Mouse (Mus musculus) spleen, embryonic (tissue): ENCODE data around the gene Wdtc1.

Experiments
- CTCF ChIA-PET: fragments of 350-600 bp; sonication (Branson Sonifier 250); formaldehyde crosslinking; loops from one replicate; lab custom pipeline; 2022; lab: Charles Lee

Wdtc1 gene

DNA sequence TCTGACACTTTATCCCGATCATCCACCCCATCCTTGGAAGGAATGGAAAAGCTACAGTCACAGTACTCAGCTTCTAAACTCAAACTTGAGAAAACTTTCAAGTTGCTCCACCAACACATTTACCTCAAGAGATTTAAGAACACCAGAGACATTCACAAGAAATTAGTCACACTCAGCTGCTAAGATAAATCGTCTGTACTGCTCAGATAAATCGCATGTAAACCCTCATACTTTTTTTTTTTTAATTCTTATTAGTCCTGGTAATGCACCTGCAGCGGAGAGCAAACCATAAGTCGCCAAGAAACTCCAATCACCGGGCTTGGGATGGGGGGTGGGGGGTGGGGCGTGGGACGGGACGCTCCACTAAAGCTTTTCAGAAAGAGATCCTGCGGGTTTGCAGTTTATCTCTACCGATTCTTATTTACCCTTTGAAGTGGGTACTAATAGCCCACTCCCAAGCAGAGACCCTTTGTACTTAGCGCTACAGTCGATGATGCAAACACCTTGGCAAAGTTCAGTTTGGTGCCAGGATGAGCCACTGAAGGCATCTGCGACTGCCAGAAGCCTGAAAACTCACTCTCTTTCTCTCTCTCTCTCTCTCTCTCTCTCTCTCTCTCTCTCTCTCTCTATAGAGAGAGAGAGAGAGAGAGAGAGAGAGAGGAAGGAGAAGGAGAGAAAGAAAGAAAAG is 15.3 kb downstream of the Wdtc1 start:
- CTCF ChIA-PET = no interaction called here

DNA sequence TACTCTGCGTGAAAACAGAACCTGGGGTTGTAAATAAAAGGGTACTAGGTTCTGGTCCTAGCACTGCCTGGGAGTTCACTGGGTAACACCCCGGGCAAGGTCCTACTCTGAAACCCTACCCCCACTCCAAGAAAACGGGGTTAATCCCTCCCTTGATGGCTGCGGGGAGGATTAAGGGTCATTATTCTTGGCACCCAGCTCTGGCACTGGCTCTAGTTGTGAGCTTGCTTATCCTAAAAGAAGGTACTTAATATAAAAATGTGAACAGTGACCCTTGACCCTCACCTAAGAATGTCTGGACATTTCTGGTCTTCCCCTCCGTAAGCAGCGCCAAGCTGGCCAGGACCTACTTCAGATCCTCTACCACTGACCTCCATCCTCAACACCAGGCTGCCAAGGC is 20.0 kb downstream of the Wdtc1 start:
- CTCF ChIA-PET = no interaction called here

DNA sequence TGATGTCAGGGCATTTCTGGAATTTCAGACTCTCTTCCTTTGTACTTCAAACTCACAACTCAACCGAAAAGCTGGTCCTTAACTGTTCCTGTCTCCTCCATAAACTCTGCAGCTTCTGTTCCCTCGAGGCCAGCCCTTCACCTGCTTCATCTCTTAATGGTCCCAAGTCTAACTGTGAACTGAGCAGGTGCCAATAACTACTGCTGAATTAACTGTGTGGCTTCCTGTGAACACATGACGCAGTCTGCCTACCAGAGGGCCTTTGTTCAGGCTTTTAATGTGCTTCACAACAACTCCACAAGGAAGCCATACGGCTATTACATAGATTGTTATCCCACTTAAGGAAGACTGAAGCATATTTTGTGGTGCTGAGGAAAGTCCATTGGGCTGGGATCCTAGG is 23.0 kb downstream of the Wdtc1 start:
- CTCF ChIA-PET = interaction anchor here (0.5 to 0.6 kb wide), 2 partner anchors 114 to 397 kb away, joined by 3 to 6 read pairs; no protein-coding TSS in a partner anchor

DNA sequence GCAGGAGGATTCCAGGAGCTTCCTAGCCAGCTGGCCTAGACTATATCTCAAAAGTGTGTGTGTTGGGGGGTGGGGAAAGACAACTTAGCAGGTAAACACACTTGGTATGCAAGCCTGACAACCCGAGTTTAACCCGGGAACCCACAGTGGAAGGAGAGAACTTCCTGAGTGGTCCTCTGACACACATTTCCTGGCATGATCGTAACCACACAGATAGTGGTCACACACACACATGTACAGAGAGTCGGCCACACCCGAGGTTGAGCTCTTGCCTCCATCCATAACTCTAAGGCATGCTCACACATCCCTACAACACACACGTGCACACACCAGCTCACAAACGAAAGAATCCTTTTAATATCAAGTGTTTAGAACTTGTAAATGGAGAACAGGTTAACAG is 25.2 kb downstream of the Wdtc1 start:
- CTCF ChIA-PET = no interaction called here

DNA sequence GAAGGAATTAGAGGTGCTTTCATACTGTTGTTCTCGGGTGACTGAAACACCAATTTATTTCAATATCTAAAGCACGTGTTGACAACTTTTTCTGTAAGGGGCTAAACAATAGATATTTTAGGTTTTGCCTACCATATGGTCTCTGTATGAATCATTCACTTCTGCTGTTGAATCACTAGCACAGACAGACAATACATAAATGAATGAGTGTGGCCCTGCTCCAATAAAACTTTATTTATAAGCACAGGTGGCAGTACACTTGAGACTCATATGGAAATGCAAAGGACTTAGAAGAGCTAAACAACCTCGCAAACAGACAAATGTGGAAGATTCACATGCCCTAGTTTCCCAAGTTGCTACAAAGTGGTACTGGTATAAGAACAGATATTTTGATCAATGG is 33.6 kb downstream of the Wdtc1 start:
- CTCF ChIA-PET = interaction anchor here (0.7 kb wide), 1 partner anchor 43 kb away, joined by 3 read pairs; no protein-coding TSS in a partner anchor

DNA sequence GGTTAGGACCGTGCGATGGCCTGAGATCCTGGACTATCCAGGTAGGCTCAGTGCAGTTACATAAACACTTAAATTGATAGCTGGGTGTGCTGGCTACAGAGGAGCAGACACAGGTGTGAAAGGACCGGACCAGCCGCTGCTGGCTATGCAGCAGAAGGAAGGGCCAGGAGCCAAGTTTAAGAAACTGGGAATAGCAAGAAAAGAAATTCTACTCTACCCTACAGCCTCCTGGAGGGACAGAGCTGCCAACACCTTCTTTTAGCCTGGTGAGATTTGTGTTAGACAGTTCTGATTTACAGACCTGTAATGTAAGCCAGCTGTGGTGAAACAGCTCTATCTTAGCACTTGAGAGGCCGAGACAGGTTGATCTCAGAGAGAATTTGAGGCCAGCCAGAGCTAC is 37.3 kb downstream of the Wdtc1 start:
- CTCF ChIA-PET = no interaction called here

DNA sequence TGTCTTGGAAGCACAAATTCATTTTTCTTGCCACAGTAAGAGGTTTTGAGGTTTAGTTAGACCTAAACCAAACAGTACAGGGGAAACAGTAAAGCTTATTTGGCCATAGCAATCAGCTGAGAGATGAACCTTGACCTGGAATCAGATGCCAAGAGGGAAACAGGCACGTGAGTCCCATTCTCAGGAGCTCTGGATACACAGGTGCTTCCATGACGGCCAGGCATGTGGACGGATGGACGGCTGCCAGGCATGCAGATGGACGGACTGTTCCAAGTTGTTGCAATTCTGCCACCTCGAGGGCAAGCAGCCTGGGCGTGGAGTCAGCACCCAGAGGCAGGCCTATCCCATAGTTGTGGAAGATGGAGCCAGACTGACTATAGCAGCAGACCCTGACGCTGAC is 38.4 kb downstream of the Wdtc1 start:
- CTCF ChIA-PET = no interaction called here

DNA sequence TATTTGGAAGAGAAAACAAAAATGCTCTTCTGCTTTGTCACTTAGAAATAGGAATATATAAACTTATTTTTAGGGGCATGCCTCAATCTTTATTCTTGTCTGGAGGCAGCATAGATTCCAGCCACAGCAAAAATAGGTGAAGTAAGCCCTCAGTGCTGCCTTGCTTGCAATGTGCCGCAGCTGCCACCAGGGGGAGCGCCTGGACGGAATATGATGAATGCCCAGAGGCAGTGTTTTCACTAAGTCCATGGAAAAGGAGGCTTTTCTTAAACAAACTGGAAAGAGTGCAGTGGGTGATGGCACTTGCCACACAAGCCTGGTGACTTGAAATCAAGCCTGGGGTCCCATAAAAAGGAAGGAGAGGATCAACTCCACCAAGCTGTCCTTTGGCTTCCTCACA is 43.3 kb downstream of the Wdtc1 start:
- CTCF ChIA-PET = interaction anchor here (0.6 kb wide), 1 partner anchor 72 kb away, joined by 3 read pairs; no protein-coding TSS in a partner anchor

DNA sequence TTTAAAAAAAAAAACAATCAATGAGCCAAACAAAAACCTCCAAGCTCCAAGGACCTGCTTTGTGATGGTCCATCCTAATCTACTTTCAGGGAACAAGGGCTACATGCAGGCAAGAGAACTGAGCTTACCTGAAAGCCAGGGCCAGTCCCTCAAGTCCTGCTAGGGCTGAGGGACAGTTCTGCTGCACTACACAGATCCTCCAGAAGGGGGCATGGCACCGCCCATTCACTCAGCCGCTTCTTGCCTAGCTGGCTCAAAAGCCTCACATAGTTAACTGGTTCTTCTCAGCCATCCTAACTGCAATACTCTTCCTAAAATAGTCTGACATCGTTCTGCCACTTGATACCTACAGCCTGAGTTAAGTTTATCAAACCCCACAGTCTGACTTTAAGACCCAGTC is 46.0 kb downstream of the Wdtc1 start:
- CTCF ChIA-PET = interaction anchor here (0.7 kb wide), 1 partner anchor 67 kb away, joined by 4 read pairs; no protein-coding TSS in a partner anchor

DNA sequence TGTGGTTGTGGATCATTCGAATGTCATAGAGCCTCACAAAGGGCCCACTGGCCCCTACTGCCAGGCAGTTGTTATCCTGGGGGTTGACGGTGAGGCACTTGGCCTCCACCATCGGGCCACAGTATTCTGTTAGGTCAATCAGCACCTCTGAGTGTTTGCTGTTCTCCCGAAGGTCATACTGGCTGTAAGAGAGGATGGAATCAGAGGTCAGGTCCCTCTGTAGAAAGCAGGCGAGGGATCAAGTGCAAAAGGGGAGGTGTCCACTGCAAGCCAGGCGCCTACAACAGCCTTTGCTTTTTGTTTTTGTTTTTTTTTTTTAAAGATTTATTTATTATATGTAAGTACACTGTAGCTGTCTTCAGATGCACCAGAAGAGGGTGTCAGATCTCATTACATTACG is 47.5 kb downstream of the Wdtc1 start:
- CTCF ChIA-PET = no interaction called here

DNA sequence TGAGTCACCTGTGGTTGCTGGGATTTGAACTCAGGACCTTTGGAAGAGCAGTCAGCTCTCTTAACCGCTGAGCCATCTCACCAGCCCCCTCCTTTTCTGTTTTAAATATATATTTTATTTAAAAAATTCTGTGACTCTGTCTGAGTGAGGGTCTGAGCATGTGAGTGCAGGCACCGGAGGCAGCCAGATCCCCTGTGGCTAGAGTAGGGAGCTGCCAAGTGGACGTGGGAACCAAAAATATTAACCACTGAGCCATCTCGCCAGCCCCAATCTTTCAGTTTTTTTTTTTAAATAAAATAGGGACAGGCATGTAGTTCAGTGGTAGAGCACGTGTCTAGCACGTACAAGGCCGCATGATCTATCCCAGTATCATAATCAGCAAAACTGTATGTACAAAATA is 48.5 kb downstream of the Wdtc1 start:
- CTCF ChIA-PET = interaction anchor here (0.7 kb wide), 2 partner anchors 172 to 328 kb away, joined by 3 to 4 read pairs; no protein-coding TSS in a partner anchor

DNA sequence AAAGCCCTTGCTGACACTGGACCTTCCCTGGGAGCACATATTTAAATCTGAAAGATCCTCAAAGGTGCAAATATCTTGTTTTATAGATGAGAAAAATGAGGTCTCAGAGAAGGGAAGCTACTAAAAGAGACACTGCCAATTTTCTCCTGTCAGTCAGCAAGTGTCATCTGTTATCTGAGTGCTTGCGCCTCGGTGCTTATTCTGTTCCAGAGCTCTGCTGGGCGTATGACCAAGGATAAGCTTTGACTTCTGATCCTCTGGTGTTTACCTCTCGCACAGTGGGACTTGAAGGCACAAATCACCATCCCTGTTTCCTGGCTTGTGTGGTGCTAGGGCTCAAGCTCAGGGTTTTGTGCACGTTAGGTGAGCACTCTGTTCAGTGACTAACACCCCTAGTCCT is 50.6 kb downstream of the Wdtc1 start:
- CTCF ChIA-PET = no interaction called here

DNA sequence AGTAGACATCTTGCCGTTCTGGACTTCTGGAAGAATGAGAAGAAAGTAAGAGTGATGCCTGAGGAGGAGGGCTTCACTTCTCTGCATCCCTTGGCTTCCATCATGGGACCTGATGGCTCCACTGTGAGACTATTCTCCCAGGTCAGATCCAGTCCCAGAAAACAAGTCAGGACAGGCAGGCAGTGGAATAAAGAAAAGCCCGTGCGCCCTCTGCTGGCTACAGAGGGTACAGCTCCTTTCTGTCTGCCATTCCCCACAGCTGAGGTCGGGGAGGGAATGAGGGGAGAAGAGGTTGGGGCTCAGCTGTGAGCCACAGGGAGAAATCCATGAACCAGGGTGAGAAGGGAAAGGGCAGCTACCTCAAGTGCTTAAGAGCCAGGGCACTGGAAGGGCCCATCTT is 51.5 kb downstream of the Wdtc1 start:
- CTCF ChIA-PET = interaction anchor here (0.5 to 0.6 kb wide), 2 partner anchors 399 to 938 kb away, joined by 5 to 9 read pairs; no protein-coding TSS in a partner anchor

DNA sequence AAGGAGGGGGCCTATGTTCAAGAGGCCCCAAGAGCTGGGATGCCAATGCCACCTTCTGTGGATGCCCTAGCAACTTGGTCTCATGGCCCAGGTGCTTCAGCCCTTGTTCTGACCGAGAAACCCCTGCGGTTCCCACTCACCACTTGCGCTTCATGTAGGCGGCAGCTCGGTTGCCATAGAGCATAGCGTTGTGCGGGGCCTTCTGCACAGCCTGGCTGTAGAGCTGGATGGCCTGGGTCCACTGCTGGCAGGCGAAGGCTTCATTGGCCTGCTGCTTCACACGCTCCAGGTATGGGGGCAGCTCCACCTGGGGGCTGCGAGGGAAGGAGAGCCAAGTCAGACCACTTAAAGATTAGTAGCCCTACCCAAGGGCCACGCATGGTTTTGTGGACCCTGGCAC is 52.9 kb downstream of the Wdtc1 start:
- CTCF ChIA-PET = no interaction called here

DNA sequence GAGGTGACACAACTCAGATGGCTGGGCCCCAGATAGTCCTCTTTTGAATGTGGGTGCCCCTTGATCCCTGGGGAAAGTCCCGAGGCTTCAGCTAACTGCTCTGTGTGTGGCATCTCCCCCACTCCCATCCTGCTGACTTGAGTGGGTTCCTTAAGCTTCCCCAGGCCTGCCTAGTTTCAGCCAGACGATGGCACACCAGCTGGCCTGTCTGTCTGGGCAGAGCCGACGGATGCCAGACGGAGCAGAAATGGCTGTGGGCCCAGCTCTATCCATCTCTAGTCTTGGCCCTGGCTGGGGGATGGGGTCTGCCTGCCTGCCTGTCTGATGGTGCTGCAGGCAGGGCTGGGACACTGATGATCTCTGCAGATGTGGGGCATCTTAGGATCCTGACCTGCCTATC is 53.6 kb downstream of the Wdtc1 start:
- CTCF ChIA-PET = interaction anchor here (0.5 kb wide), 1 partner anchor 253 kb away, joined by 4 read pairs; no protein-coding TSS in a partner anchor

DNA sequence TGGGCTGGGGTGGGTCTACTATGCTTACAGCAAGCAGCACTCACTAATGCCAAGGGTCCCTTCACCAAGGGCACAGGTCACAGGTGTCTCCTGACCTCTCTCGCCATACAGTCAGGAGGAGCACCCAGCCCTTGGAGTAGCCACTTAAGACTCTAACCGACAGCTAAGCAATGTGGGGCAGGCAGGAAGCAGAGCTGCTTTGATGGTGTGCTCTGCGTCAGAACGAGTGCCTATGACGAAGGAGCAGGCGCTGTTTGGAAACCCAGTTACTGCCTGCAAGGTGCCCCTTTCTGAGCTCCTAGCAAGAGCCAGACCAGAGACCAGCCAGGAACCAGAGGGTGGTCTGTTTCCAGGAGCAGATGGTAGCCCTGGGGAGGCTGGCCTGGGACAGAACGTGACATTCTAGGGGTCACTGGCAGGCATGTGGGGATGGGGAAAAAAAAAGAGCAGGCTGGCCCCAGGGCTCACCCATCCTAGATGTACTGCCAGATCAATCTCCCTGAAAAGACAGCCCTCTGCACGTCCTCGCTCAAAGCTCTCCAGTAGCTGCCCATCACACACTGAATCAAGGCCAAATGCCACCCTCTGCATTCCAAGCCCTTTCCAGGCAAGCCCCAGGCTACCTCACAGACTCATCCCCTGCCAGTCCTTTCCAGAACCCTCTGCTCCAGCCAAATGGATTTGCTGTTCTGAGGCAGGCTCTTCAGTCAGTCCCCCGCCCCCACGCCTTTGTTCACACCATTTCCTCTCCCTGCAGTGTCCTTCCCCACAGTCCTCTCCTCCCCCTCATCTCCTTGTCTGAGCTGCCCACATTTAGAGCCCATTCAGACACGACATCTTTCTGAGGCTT is 54.5 kb downstream of the Wdtc1 start:
- CTCF ChIA-PET = interaction anchor here (0.5 to 1.2 kb wide), 4 partner anchors 63 to 394 kb away, joined by 3 to 5 read pairs (median 4); no protein-coding TSS in a partner anchor

DNA sequence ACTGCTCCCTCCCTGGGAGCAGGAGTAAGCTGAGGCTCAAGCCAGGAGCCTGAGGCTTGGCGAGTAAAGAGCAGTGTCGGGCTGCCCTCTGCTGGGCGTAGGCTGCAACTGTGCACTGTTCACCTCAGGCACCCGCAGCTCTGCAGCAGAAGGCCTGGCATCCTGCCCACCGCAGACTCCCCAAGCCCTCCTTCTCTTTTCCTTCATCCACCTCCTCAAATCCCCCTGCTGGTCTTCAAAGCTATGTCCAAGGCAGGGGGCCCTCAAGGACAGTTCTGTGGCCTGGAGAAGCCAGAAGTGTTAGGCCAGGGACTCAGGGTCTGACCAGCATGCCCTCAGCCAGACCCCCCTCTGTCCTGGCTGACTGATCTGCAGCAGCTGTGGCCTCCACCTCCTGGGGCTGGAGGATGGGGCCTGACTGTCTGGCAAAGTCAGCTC is 55.5 kb downstream of the Wdtc1 start:
- CTCF ChIA-PET = interaction anchor here (0.6 to 1.2 kb wide), 3 partner anchors 37 to 80 kb away, joined by 3 to 5 read pairs (median 4); no protein-coding TSS in a partner anchor

DNA sequence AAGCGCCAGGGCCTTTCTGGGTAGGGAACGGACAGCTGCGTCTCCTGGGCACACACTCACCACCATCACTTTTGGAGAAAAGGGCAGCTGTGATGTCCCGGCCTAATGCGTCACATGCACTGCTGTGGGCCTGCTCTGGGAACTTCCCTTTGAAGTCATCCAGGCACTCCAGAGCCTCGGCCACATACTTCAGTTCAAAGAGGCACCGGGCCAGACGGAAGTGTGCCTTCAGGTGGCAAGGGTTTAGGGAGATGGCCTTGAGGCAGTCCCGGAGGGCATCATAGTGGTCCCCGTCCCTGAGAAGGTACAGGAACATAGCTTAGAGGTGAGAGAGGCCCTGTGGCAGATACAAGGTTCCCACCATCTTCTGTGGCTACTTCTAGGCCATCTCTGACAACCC is 55.9 kb downstream of the Wdtc1 start:
- CTCF ChIA-PET = interaction anchor here (0.8 to 1.2 kb wide), 3 partner anchors 36 to 90 kb away, joined by 3 to 6 read pairs (median 4); no protein-coding TSS in a partner anchor

DNA sequence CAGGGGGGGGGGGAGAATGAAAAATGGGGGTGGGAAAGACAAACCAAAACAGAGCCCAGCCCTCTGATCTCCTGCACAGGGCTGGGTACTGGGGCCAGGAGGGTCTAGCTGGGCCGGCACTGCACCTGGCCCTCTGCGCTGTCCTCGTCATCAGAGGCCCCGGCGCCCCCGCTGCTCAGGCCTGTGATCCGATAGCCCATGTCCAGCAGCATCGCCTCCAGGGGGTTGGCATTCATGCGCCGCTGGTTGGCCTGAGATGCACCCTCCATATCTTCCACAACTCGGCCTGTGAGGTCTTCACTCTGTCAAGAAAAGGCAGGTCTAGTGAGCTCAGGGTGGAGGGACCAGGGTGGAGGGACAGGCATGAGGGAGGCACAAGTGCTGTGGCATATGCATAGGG is 59.2 kb downstream of the Wdtc1 start:
- CTCF ChIA-PET = no interaction called here

DNA sequence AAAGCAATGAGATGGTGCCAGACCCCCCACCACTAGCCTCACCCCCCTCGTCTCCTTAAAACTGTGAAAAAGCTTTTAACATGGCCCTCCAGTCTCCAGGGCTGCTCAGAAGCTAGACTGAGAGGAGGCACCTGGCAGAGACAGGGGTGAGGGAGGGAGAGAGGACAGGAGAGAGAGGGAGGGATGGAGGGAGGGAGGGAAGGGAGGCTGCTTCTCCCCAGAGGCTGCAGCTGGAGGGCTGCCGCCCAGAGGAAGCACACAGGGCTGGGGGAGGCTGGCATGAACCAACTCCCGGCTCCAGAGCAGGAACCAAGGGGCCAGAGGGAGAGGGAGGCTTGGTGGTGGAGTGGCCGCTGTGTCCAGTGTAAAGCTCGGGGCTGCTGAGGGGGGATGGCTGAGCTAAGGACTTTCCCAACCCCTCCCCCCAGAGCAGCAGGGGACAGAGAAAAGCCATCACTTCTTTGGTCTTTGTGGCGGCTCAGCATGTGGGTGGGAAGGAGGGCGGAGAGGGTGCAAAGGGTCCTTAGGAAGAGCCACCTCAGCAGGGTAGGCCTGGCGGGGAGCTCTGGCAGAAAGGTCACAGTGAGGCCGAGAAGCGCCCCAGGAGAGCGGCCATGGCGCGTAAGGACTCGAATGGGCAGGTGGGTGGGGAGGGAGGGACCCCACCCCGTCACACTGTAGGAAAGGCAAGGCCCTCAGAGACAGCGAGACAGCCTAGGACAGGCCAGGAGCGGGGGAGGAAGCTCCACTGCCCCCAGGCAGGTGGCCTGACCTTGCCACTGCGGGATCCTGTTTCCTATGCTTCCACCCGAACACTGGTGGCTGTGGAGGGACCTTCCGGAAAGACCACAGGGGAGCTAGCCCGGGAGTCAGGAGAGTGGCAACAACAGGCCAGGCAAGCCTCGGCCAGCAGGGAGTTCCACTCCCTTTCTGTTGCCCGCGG is 60.1 kb downstream of the Wdtc1 start:
- CTCF ChIA-PET = interaction anchor here (0.6 kb wide), 1 partner anchor 83 kb away, joined by 3 read pairs; no protein-coding TSS in a partner anchor

DNA sequence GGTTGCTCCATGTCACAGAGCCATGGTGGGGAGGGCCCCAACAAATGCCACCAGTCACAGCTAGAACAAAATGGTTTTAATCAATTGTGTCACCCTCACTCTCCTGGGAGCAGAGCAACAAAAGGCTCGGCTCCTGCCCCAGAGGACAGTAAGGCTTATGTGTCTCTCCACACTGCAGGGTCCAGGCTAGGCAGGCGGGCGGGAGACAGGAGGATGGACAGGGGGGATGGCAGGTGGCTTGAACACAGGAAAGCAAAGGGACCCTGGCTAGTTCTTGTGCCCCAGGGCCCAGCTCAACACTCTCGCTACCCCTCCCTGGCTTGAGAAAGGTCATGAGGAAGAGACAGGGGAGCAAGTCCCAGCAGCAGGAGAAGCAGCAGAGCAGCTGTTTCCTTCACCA is 60.9 kb downstream of the Wdtc1 start:
- CTCF ChIA-PET = interaction anchor here (1.3 kb wide), 1 partner anchor 74 kb away, joined by 4 read pairs; no protein-coding TSS in a partner anchor
